Mouse (Mus musculus) stomach, postnatal 0 days (tissue): ENCODE data around the gene Sesn1.

ENCODE experiments used
- CTCF ChIP-seq: IDR thresholded peaks from 2 replicates; pipeline ENCODE4 v1.5.1; 2016; ENCODE audit warnings: antibody characterized with exemption, low read depth, mild to moderate bottlenecking, moderate library complexity
- EP300 ChIP-seq: optimal IDR thresholded peaks from 2 replicates; pipeline ENCODE3; 2016; ENCODE audit warnings: antibody characterized with exemption

DNA sequence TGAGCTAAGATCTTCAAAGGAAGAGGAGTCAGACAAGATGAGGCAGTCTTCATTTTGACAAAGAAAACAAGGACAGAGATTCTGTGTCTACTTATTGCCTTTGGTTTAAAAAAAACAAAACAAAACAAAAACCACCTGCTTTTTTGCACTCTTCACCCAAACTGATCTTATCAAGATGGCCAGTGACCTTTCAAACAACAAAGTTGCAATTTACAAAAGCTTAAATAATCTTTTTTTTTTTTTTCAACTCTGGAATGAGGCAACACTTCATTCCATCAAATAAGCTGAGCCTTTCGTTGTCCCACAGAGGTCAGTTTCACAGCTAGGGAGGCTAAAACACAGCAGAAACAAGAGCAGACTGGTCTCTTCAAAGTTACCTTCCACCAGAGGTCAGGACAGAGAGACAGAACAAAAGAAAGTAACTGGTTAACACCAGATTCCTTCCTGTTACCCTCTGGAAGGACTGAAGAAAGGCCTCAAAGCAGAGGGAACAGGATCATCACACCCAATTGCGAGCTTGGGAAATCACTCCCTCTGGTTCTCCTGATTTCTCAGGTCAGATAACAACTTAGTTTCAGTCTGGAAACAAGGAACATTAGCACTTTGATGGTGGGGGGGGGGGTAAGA is 3.9 kb upstream of the Sesn1 start:
- TF ChIP-seq EP300, result no peak
- TF ChIP-seq CTCF, result no peak
